Mouse (Mus musculus) mouse embryonic stem cell (cell line): ENCODE data around the gene Fbln1.
"Not testable (repeated sequence)": the region's sequence is repeated elsewhere in the genome, so short reads cannot be mapped to it uniquely, and the experiment has no call there.

Source experiments
- in situ Hi-C, 2 experiments: fragments of 300-500 bp; cut with MboI; formaldehyde crosslinking; loops; 1 replicate in 1 of 2; 3 replicates in 1 of 2; pipeline ENCODE4 v1.14.3; 2019 to 2020; ENCODE audit warnings: low sequenced_read_pairs in 2 of 2, low pct_unique_long_range_greater_than_20kb in 1 of 2, mixed read lengths in 1 of 2; ENCODE audit not compliant: unreplicated experiment in 1 of 2

Gene Fbln1

DNA sequence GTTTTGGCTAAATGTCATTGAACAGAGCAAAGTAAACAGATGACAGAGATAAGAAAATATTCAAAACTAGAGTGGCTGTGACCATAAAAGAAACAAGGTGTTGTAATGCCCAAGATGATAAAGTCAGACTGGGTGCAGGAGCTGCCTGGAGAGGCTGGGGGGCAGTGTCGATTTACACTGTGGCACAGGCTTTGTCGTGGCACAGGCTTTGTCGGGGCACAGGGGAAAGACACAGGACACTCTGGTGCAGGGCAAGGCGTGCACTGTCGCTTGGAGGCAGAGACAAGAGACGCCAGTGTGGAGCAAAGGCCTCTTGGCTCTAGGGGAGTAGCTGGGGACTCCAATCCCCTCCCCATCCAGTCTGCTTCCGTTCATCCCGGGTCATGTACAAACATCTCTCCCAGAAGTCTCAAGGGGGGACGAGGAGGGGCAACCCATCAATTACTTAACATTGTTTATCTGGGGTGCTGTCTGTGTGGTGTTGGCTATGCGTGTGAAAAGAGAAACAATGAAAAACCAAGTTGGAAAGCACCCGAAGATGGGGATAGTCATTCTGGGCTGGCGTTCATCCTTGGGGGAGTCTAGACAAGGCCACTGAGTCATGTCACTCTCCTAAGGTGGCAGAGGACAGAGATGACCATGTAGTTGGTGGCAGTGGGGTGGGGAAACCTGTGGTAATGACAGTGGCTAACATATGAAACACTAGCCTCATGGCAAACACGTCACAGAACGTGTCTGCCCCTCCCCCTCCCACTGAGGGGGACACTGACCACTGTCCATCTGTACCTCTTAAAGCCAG is 110.8 kb downstream of the Fbln1 start:
- in situ Hi-C loops = no loop called here

GRCm38 (mm10) chr15:85319924-85320668 is 114.3 kb downstream of the Fbln1 start:
- in situ Hi-C loops = loop anchor here (5.0 to 10.0 kb wide), 2 partner anchors 262 to 265 kb away; partner anchors contain the start of gene Wnt7b (in 2 of the 2)

DNA sequence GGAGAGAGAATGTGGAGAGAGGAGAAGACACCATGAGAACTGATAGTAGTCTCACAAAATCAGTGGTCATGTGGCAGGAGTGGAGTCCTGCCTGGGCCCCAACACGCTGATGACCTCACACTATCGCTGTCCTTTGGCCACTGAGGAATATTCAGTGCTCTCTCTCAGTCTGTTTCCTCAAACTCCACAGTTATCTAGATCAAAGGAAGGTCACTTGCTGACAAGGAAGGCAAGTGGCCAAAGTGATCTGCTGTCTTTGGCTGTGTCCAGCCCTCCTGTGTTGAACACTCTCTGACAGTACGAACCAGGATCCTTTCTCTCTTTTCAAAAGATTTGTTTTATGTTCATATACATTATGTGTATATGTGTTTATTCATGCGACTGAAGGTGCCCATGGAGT is 117.5 kb downstream of the Fbln1 start:
- in situ Hi-C loops = loop anchor here (5.0 to 10.0 kb wide), 2 partner anchors 259 to 262 kb away; partner anchors contain the start of gene Wnt7b (in 2 of the 2)

DNA sequence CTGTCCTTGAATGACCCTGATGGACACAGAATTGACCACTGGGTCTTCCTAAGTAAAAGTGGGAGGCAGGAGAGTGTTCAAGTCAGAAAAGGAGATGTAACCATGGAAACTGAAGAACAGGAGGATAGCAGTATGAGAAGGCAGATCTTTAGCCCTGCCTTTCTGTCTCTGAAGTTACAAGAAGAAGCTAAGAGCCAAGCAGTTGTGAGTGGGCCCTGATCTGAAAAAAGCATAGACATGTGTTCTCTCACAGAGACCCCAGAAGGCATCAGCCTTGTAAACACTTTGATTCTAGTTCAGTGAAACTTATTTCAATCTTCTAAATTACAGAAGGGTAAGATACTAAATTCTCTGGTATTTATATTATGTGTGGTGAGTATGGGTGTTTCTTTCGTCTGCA is 118.7 kb downstream of the Fbln1 start:
- in situ Hi-C loops = loop anchor here (5.0 to 10.0 kb wide), 2 partner anchors 258 to 260 kb away; partner anchors contain the start of gene Wnt7b (in 2 of the 2)

GRCm38 (mm10) chr15:85327808-85328207 is 122.1 kb downstream of the Fbln1 start:
- in situ Hi-C loops = loop anchor here in 1 of 2 experiments (10.0 kb wide), 1 partner anchor 257 kb away; the partner anchor contains the start of gene Wnt7b

DNA sequence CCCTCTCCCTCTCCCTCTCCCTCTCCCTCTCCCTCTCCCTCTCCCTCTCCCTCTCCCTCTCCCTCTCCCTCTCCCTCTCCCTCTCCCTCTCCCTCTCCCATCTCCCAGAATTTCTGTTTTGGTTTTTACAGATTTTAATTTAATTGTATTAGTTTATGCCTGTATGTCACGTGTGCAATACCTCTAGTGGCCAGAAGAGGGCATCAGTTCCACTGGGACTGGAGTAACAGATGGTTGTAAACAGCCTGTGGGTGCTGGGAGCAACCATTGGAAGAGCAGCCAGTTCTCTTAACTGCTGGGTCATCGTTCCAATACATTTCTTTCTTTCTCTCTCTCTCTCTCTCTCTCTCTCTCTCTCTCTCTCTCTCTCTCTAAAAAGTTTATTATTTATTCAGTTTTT is 122.7 kb downstream of the Fbln1 start:
- in situ Hi-C loops = loop anchor here in 1 of 2 experiments (10.0 kb wide), 1 partner anchor 256 kb away; the partner anchor contains the start of gene Wnt7b

DNA sequence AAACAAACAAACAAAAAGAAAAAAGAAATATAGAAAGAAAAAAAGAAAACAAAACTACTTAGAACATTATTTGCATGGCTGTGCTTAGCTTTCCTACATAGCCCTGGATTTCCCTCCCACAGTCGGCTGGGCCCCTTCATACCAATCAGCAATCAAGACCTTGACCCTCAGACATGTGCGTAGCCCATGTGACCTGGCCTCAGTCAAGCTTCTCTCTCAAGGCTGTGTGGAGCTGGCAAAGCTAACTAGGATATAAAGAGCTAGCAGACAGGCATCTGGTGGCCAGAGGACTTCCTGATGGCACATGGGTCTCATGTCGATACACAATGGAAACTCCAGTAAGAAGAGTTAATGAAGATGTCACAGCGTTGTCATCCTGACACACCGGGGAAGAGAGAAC is 123.3 kb downstream of the Fbln1 start:
- in situ Hi-C loops = loop anchor here in 1 of 2 experiments (10.0 kb wide), 1 partner anchor 256 kb away; the partner anchor contains the start of gene Wnt7b

DNA sequence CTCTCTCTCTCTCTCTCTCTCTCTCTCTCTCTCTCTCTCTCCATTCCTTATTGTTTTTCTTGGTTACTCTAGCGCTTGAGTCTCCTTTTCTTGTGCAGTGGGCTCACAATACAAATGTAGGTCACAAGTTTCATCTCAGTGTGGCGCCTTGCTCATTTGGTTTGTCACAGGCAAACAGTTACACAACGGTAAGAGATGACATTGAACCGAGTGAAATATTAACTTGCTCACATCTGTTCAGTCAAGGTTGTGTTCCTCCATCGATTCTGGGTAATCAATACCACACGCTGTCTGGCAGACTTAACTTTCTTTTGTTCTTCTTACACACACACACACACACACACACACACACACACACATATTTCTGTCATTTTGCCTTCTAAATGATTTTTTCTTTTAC is 124.3 kb downstream of the Fbln1 start:
- in situ Hi-C loops = no loop called here

GRCm38 (mm10) chr15:85333511-85333910 is 127.8 kb downstream of the Fbln1 start:
- in situ Hi-C loops = not testable (repeated sequence)

DNA sequence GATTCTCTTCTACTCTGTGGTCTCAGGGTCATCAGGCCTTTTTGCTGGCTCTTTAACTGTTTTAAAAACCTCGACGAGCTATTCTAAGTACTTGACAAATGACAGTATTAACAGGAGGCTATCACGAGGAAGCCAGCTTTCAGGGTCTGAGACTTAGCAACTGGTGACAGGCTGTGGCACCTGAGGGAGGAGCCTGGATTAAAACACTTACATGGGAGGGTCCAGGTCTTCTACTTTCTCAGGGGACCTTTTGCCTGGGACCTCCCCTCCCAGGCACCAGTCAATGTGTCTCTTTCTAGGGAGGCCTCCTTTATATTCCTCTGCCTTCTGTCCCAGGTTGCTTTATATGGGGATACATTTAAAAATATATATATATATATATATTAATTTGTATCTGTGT is 128.5 kb downstream of the Fbln1 start:
- in situ Hi-C loops = no loop called here

DNA sequence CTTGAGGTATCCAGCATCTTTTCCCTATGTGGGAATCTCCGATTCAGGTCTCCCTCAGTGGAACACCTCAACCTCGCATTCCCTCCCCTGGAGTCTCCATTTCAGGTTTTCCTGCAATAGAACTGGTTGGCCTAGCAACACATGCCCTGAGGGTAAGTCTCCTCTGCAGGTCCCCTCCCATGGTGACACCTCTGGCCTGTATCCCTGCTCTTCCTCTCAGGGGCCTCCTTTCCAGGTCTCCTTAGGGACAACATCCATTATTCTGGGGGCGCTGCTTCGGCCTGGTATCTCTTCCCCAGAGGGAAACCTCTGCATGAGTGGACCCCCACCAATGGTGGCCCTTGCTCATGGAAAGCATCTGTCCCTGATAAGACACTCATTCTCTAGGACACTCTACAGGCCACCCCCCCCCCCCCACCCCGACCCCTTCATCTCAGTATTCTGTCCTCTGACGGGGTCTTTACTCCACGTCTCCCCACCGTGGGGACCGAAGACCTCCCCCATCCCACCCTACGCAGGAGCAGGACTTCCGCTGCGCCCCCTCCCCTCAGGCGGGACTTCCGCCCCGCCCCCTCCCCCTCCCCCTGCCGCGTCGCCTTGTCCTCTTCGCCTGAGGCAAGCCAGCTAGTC is 130.0 kb downstream of the Fbln1 start, which contains the start of gene Atxn10:
TSS of gene Atxn10 (plus strand) at position 575 of the 630 bp plus-strand sequence.
- in situ Hi-C loops = no loop called here
